Mouse (Mus musculus): Measurements from ENCODE around the gene Atf2. TPM values are rescaled to one million over a fixed set of nuclear protein-coding genes. Genes with fewer than 3 reads are reported as not detected.
"Not testable (repeated sequence)": the region's sequence is repeated elsewhere in the genome, so short reads cannot be mapped to it uniquely, and the experiment has no call there.

The Atf2 gene
- polyA plus RNA-seq, 1 experiment = 45.8 TPM

GRCm38 (mm10) chr2:73807609-73808008, 84.8 kb downstream of the Atf2 start:
- Histone ChIP-seq H3K27ac (ENCODE audit: insufficient read depth, low read length) (no peak overlapping the region), H3K4me1 (ENCODE audit: control insufficient read depth, insufficient read depth, low read length) (no peaks in the 10 kb centered on the region), H3K4me3 (replicated peaks; ENCODE audit: insufficient read depth, low read depth, low read length) (no peak overlapping the region), H3K27me3 (ENCODE audit: control insufficient read depth, insufficient read depth, low read length) (no peaks in the 10 kb centered on the region)
- no peak for TF ChIP-seq POLR2A (IDR thresholded peaks at IDR 0.05; ENCODE audit: borderline replicate concordance, insufficient read depth, low read length)
- no peak for TF ChIP-seq CTCF (IDR thresholded peaks at IDR 0.05; ENCODE audit: borderline replicate concordance, insufficient read depth, low read depth, low read length)
- WGBS = 77% methylated on average over 8 of the region's 8 CpGs
- DNase-seq = no peak

GRCm38 (mm10) chr2:73800127-73800526, 92.3 kb downstream of the Atf2 start:
- 87% methylated on average over 9 of the region's 9 CpGs for WGBS
- H3K27ac ChIP-seq (ENCODE audit: insufficient read depth, low read length); H3K27me3 ChIP-seq (ENCODE audit: control insufficient read depth, insufficient read depth, low read length); H3K4me3 ChIP-seq (replicated peaks; ENCODE audit: insufficient read depth, low read depth, low read length); H3K4me1 ChIP-seq (ENCODE audit: control insufficient read depth, insufficient read depth, low read length); DNase-seq: not testable (repeated sequence)

- no peaks in the 10 kb centered on the region; the same call in 1 of the 2 replicates for H3K27me3 ChIP-seq (ENCODE audit: control insufficient read depth, insufficient read depth, low read length)
- WGBS = 88% methylated on average over 5 of the region's 5 CpGs
- no peaks in the 10 kb centered on the region for H3K4me1 ChIP-seq (ENCODE audit: control insufficient read depth, insufficient read depth, low read length)
- H3K27ac ChIP-seq (ENCODE audit: insufficient read depth, low read length) = no peak overlapping the region
- TF ChIP-seq CTCF (IDR thresholded peaks at IDR 0.05; ENCODE audit: borderline replicate concordance, insufficient read depth, low read depth, low read length) (no peak), POLR2A (IDR thresholded peaks at IDR 0.05; ENCODE audit: borderline replicate concordance, insufficient read depth, low read length) (no peak)
- H3K4me3 ChIP-seq (replicated peaks; ENCODE audit: insufficient read depth, low read depth, low read length) = no peak overlapping the region
- no peak for DNase-seq
Measured at GRCm38 (mm10) chr2:73798786-73799185, 93.7 kb downstream of the Atf2 start.

- DNase-seq = no peak
- no peaks in the 10 kb centered on the region; the same call in 1 of the 2 replicates for H3K27me3 ChIP-seq (ENCODE audit: control insufficient read depth, insufficient read depth, low read length)
- TF ChIP-seq CTCF (IDR thresholded peaks at IDR 0.05; ENCODE audit: borderline replicate concordance, insufficient read depth, low read depth, low read length) = no peak
- no peak overlapping the region for H3K27ac ChIP-seq (ENCODE audit: insufficient read depth, low read length)
- no peak overlapping the region for H3K4me3 ChIP-seq (replicated peaks; ENCODE audit: insufficient read depth, low read depth, low read length)
- H3K4me1 ChIP-seq (ENCODE audit: control insufficient read depth, insufficient read depth, low read length) = no peaks in the 10 kb centered on the region
- 62% methylated on average over 4 of the region's 4 CpGs for WGBS
Measured at GRCm38 (mm10) chr2:73798136-73798535, 94.3 kb downstream of the Atf2 start.

GRCm38 (mm10) chr2:73791846-73792630, 100.4 kb downstream of the Atf2 start:
- Histone ChIP-seq H3K4me1 (ENCODE audit: control insufficient read depth, insufficient read depth, low read length) (no peaks in the 10 kb centered on the region), H3K27ac (ENCODE audit: insufficient read depth, low read length) (no peak overlapping the region), H3K27me3 (ENCODE audit: control insufficient read depth, insufficient read depth, low read length) (no peaks in the 10 kb centered on the region; the same call in 1 of the 2 replicates), H3K4me3 (replicated peaks; ENCODE audit: insufficient read depth, low read depth, low read length) (no peak overlapping the region)
- DNase-seq = no peak
- 58% methylated on average over 19 of the region's 19 CpGs for WGBS
- TF ChIP-seq CTCF (IDR thresholded peaks at IDR 0.05; ENCODE audit: borderline replicate concordance, insufficient read depth, low read depth, low read length) (no peak; the same call in 1 of the 2 replicates), POLR2A (IDR thresholded peaks at IDR 0.05; ENCODE audit: borderline replicate concordance, insufficient read depth, low read length) (no peak)

GRCm38 (mm10) chr2:73790332-73790731, 102.1 kb downstream of the Atf2 start:
- DNase-seq = no peak
- H3K4me3 ChIP-seq (replicated peaks; ENCODE audit: insufficient read depth, low read depth, low read length) = no peak overlapping the region
- H3K27me3 ChIP-seq (ENCODE audit: control insufficient read depth, insufficient read depth, low read length) = no peaks in the 10 kb centered on the region; the same call in 1 of the 2 replicates
- TF ChIP-seq POLR2A (IDR thresholded peaks at IDR 0.05; ENCODE audit: borderline replicate concordance, insufficient read depth, low read length) = no peak
- TF ChIP-seq CTCF (IDR thresholded peaks at IDR 0.05; ENCODE audit: borderline replicate concordance, insufficient read depth, low read depth, low read length) = no peak
- WGBS = 4% methylated on average over 2 of the region's 2 CpGs
- H3K4me1 ChIP-seq (ENCODE audit: control insufficient read depth, insufficient read depth, low read length) = no peaks in the 10 kb centered on the region
- no peak overlapping the region for H3K27ac ChIP-seq (ENCODE audit: insufficient read depth, low read length)

GRCm38 (mm10) chr2:73788395-73788794, 104.0 kb downstream of the Atf2 start:
- H3K27ac ChIP-seq (ENCODE audit: insufficient read depth, low read length) = no peak overlapping the region
- no peak overlapping the region for H3K4me3 ChIP-seq (replicated peaks; ENCODE audit: insufficient read depth, low read depth, low read length)
- no peaks in the 10 kb centered on the region; the same call in 1 of the 2 replicates for H3K27me3 ChIP-seq (ENCODE audit: control insufficient read depth, insufficient read depth, low read length)
- no peak for DNase-seq
- TF ChIP-seq CTCF (IDR thresholded peaks at IDR 0.05; ENCODE audit: borderline replicate concordance, insufficient read depth, low read depth, low read length) = no peak
- TF ChIP-seq POLR2A (IDR thresholded peaks at IDR 0.05; ENCODE audit: borderline replicate concordance, insufficient read depth, low read length) = no peak
- WGBS = 80% methylated on average over 6 of the region's 6 CpGs
- no peaks in the 10 kb centered on the region for H3K4me1 ChIP-seq (ENCODE audit: control insufficient read depth, insufficient read depth, low read length)

- no peak for DNase-seq
- Histone ChIP-seq H3K27me3 (ENCODE audit: control insufficient read depth, insufficient read depth, low read length) (peaks cover 2% of the 10 kb centered on the region; the same call in 1 of the 2 replicates), H3K4me1 (ENCODE audit: control insufficient read depth, insufficient read depth, low read length) (no peaks in the 10 kb centered on the region), H3K27ac (ENCODE audit: insufficient read depth, low read length) (no peak overlapping the region), H3K4me3 (replicated peaks; ENCODE audit: insufficient read depth, low read depth, low read length) (no peak overlapping the region)
- TF ChIP-seq CTCF (IDR thresholded peaks at IDR 0.05; ENCODE audit: borderline replicate concordance, insufficient read depth, low read depth, low read length) (no peak), POLR2A (IDR thresholded peaks at IDR 0.05; ENCODE audit: borderline replicate concordance, insufficient read depth, low read length) (no peak)
- WGBS = 22% methylated on average over 9 of the region's 9 CpGs
Measured at GRCm38 (mm10) chr2:73782371-73782905, 110.0 kb downstream of the Atf2 start.
